Mouse (Mus musculus) gastrocnemius, postnatal 10 days (tissue): ENCODE data around the gene Celf2. TPM values are rescaled to one million over a fixed set of nuclear protein-coding genes. Genes with fewer than 3 reads are reported as not detected.

Experiments
- DNase-seq: peaks from one replicate; pipeline ENCODE4 v3.0.0; 2021; ENCODE audit warnings: mixed read lengths
- total RNA-seq, 2 experiments: library from RNA; stranded (reverse); gene quantifications; 2 replicates each; pipeline ENCODE4 v1.2.3; 2021

Celf2 gene
- total RNA-seq, 2 experiments from 2014 or later = 73.2 to 82.2 TPM

DNA sequence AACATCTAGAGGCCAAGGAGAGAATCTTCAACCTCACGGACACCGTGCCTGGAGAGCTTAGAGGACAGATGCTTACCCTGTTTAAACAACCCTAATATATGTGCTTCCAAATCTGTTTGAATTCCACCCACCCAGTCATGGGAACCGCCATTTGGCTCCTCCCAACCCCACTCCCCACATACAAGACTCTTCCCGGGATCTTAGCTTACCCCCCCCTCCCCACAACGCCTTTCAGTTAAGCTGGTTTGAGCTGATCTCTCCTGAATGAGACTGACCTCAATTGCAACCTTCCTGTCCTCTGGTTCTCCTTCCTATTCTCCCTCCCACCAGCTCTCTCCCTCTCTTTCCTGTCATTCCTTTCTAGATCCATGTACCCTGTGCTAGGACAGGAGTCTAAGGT lies 1011.7 kb downstream of the Celf2 start:
- no peak for DNase-seq

DNA sequence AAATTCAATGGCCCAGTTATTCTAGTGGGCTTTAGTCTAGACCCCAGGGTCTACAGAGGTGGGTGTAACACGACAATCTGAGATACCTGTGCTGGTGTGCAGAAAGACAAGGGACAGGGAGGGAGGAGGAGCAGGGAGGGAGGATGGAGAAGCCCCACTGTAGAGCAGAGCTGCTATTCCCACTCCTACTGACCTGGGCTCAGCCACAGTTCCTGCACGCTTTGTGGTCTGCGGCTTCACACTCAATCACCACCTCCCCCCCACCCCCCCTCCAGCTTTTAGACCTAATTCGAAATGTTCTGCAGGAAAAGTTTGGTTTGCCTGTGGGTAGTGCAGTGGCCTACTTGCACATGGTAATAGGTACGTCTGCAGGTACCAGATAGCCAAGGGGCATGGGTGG lies 1015.5 kb downstream of the Celf2 start:
- no peak for DNase-seq

DNA sequence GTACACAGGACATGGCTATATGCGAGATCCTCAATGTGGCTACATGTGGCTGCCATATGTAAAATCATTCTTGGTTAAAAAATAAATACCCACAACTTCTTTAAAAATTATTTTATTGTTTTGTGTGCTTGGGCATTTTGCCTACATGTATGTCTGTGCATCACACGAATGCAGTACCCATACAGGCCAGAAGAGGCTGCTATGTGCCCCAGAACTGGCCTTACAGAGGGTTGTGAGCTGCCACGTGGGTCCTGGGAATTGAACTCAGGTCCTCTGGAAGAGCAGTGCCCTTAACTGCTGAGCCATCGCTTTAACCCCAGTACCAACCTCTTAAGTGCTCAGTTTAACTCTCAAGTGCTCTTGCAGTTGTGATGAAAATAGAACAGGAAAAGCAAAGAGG lies 1018.5 kb downstream of the Celf2 start:
- no peak for DNase-seq

DNA sequence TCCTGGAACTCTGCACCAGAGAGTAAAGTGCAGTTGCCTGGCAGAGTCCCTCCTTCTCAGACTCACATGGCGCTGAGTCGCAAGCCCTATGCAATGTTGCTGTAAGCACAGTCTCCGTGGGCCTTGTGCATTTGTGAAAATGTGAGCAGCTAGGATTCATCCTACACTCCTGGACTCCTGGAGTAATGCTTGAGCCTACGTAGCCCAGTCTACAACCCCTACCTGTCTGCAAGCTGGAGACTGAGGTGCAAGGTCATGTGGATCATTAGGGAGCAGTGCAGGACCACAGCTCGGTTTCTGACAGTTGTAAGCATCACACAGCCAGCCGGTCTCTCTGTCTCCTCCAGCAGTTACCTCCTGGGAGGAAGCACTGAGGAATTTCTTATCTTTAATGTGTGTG lies 1019.3 kb downstream of the Celf2 start:
- DNase-seq = no peak
